Mouse (Mus musculus): Measurements from ENCODE around the gene Rac2.

The Rac2 gene

GRCm38 (mm10) chr15:78588049-78588448, 15.5 kb upstream of the Rac2 start:
- DNase-seq (ENCODE audit: low read depth), result no peak

GRCm38 (mm10) chr15:78587050-78587994, 14.7 kb upstream of the Rac2 start:
- DNase-seq (ENCODE audit: low read depth), result peak; percentile 81

GRCm38 (mm10) chr15:78585404-78585803, 12.8 kb upstream of the Rac2 start:
- no peak for DNase-seq (ENCODE audit: low read depth)

- no peak for DNase-seq (ENCODE audit: low read depth)
Observed at GRCm38 (mm10) chr15:78583352-78583751, 10.8 kb upstream of the Rac2 start.

- no peak for DNase-seq (ENCODE audit: low read depth)
Observed at GRCm38 (mm10) chr15:78576284-78576810, 3.8 kb upstream of the Rac2 start.

GRCm38 (mm10) chr15:78572270-78572600, 348 bp downstream of the Rac2 start:
- no peak for DNase-seq (ENCODE audit: low read depth)

GRCm38 (mm10) chr15:78571554-78572269, 871 bp downstream of the Rac2 start:
- DNase-seq (ENCODE audit: low read depth), result peak; percentile 70

- no peak for DNase-seq (ENCODE audit: low read depth)
Observed at GRCm38 (mm10) chr15:78570170-78570569, 2.4 kb downstream of the Rac2 start.

GRCm38 (mm10) chr15:78567608-78568120, 4.9 kb downstream of the Rac2 start:
- DNase-seq (ENCODE audit: low read depth), result no peak

- no peak for DNase-seq (ENCODE audit: low read depth)
Observed at GRCm38 (mm10) chr15:78564764-78565435, 7.7 kb downstream of the Rac2 start.

GRCm38 (mm10) chr15:78563937-78564336, 8.6 kb downstream of the Rac2 start:
- DNase-seq (ENCODE audit: low read depth), result no peak

- DNase-seq (ENCODE audit: low read depth), result no peak
Observed at GRCm38 (mm10) chr15:78563344-78563743, 9.2 kb downstream of the Rac2 start.

- DNase-seq (ENCODE audit: low read depth), result no peak
Observed at GRCm38 (mm10) chr15:78559141-78559979, 13.2 kb downstream of the Rac2 start.

GRCm38 (mm10) chr15:78557693-78558535, 14.7 kb downstream of the Rac2 start:
- no peak for DNase-seq (ENCODE audit: low read depth)

GRCm38 (mm10) chr15:78554545-78555313, 17.9 kb downstream of the Rac2 start:
- no peak for DNase-seq (ENCODE audit: low read depth)

GRCm38 (mm10) chr15:78549189-78549734, 23.3 kb downstream of the Rac2 start:
- no peak for DNase-seq (ENCODE audit: low read depth)

- DNase-seq (ENCODE audit: low read depth), result no peak
Observed at GRCm38 (mm10) chr15:78548711-78549110, 23.9 kb downstream of the Rac2 start.

- no peak for DNase-seq (ENCODE audit: low read depth)
Observed at GRCm38 (mm10) chr15:78548336-78548665, 24.3 kb downstream of the Rac2 start.
